Mouse (Mus musculus) frontal cortex, postnatal 14 days (tissue): ENCODE data around the gene Pdcd6ip.

Experiments used
- DNase-seq, 2 experiments: peaks; one replicate each; pipeline ENCODE4 v3.0.0; 2022; ENCODE audit warnings: low spot score in 2 of 2

Gene Pdcd6ip

DNA sequence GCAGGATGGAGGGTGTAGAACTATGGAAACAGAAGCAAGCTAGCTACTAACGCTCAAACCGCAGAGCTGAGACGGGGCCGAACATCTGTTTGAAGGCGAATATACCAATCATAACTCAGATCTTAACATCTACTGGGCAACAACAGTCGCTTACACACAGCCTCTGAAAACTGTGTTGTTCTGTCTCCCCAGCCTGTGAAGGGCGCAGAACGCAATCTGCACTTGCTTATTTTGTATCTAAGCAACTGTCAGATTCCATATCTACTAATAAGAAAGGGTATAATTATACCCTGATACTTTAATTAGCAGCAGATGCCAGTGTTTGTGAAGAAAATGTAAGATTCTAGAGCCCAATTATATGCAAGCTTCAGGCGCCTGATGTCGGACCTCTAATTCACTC is 81.3 kb downstream of the Pdcd6ip start:
- no peak for DNase-seq

DNA sequence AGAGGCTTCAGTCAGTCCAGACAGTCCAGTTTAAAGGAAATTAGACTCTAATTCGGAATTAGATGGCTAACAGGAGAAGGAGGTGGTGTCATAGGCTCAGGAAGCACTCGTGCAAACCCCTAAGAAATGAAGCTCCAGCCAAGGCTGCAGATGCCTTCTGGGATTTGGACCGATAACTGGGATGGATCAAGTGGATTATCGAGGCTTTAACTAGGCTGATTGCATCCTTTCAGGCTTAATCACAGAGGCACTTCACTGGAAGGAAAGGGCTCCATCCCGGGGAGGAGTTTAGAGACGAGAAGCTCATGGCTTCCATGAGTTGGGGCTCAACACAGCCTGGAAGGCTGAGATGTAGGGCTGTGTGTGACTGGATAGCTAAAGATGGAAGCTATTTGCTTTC is 84.0 kb downstream of the Pdcd6ip start:
- no peak for DNase-seq

DNA sequence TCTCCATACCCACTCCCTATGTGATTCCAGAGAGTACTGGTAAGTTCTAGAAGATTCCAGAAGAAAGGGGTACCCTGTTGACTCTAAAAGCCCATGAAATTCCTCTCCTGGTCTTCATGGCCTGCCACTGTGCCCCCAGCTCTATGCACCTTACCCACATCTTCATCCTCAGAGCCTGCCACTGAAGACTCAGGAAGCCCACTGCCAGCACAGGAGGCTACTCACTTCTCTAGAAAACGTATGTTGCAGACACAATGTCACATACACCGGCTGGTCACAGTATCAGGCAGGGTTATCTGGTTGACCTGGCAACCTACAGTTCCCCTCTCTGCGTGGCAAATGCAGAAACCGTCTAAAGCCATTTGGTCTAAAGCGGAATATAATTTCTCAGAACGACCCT is 91.0 kb downstream of the Pdcd6ip start:
- DNase-seq = peak in 1 of 2 experiments; percentile 0

DNA sequence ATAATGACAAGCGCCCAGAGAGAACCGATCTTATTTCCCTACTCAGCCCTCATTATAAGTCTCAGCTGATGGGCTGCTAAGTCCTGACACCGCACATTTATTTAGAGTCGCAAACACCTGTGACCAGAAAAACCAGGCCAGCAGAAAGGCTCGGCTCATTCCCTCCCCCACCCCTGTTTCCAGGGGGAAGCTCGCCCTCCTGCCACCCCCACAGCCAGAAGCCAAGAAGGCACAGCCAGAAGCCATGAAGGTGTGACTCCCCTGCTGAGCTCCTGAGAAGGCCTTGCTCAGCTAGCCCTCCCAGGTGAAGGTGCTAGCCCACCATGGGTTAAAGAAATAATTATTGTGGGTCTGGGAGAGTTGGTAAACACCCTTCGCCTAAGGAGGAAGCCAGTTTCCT is 97.3 kb downstream of the Pdcd6ip start:
- DNase-seq = no peak

DNA sequence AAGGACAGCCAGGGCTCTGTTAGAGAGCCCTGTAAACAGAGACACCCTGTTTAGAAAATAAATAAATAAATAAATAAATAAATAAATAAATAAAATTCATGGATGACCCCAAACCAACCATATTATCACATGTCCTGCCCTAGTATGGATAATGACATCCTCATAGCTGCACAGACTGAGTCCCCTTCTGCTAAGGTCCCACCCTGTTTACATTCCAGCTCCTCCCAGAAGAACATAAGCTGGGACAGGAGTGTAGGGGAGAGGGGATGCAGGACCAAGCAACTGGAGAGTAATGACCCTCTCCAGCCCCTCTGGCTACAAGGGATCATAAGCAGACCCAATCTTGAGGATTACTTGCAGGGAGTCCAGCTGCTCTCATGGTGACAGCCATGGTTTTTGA is 105.9 kb downstream of the Pdcd6ip start:
- DNase-seq = no peak
